Mouse (Mus musculus) A20 (cell line): ENCODE data around the gene Mmab.

Experiments
- DNase-seq: peaks from one replicate; pipeline ENCODE4 v3.0.0-alpha.2; 2011; ENCODE audit warnings: low read depth, low spot score

Mmab gene

DNA sequence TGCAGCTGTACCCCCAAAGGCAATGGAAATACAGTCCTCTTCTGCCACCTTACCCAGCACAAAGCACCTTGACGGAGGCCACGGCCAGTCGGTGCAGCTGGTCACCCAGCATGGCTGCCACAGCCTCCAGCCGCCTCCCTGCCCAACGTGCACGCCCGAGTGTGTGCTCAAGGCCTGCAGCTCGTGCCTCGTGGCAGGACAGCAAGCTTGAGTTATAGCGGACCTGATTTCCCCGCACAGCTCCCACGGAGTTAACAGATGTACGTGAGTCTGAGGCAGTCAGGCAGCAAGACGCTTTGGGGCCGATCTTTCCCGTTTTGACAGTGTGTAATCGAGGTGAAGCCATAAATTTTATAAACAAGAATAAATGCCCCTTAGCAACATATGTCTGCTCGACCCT lies 15.2 kb downstream of the Mmab start:
- no peak for DNase-seq

DNA sequence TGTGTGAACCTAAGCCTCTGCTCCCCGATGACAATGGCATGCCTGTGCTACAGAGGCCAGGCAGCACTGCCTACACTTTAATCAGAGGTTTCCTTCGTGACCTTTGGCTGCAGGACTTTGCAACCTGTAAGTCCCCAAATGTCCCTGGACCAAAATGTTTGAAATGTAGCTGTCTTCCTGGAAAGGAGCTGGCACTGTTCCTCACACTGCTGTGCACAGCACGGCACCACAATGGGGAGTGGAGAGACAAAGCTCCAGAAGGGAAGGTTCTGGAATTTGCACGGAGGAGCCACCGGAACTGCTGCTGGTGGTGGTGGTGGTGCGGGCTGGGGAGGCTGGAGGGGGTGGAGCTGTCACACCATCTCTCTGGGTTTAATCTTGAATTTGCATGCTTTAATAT lies 17.1 kb downstream of the Mmab start:
- no peak for DNase-seq

DNA sequence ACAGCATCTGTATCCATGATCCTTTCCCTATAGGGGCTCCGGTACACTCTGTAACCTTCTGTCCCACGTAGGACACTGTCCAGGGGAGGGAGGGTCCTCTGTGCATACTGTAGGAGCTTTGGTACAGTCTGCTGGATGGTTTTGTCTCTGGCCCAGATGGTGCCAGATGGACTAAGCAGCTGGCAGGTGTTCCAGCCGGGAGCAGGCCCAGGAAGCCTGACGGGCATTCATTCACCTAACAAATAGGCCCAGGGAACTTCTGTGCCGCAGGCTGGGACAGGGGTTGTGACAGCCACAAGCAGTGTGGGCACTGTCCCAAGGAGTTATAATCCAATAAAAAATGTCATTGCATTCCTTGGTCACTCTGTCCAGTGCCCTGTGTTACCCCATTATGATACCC lies 19.9 kb downstream of the Mmab start:
- DNase-seq: no peak

DNA sequence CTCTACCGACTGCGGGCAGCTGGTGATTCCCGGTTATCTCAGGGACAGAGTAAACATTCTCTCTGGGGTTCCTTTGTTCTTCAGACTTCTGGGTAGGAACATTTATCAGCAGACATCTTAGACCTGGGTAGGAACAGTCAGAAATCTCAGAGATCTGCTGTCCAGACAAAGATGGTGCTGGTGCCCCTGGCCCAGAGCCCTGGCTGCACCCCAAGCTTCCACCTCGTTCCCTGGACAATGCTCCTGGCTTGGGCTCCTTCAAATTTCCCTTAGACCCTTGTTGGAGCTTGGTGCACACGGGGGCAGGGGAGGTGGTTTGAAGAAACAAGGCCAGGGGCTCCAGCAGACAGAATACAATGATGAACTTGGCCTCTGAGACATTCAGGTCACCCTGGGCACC lies 21.3 kb downstream of the Mmab start:
- no peak for DNase-seq

DNA sequence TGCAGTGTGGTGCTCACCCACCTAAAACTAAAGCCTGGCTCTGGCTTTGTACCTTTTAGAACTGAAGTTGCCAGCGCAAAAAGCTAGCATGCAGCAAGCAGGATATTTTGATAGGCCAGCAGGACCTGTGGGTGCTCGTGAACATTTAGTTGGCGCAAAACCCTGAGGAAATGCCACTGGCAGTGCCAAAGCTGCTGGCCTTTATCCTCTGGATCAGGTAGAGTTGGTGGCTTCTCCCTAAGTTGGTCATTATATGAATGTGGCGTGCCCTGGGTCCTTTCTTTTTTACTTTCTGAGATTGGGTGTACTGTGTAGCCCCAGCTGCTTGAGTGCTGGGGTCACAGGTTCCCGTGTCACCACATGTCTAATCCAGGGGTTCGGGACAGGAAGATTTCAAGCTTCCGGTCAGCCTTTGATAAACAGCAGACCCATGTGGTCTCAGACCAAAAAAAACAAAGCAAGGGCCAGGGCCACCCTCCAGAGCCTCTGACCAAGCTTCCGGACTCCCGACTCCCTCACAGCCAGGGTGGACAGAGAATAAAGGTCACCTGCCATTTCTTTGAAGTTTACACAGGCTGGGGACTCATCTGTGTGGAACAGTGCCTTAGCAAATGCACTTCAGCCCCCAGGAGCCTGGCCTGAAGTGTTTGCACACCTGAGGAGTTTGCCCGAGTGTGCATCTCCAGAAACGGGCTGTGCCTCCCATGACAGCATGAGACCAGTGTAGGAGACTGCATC lies 22.1 kb downstream of the Mmab start:
- DNase-seq: no peak

DNA sequence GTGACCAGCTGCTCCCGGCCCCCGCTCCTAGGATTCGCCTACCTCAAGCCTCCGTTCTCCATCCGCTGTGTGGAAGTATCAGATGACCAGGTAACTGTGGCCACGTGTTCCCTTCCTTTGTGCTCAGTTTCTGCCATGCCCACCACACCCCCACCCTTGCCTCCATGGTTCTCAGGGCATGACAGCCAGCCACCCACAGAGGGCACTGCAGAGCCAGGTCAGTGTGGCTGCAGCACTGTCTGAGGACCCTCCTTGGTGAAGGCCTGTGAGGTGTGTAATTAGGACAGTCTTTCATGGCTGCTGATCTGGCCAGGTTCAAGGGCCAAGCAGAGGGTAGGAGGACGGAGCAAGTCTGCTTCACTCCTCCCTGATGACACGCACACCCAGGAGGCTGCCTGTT lies 25.3 kb downstream of the Mmab start:
- peak; percentile 23 for DNase-seq

DNA sequence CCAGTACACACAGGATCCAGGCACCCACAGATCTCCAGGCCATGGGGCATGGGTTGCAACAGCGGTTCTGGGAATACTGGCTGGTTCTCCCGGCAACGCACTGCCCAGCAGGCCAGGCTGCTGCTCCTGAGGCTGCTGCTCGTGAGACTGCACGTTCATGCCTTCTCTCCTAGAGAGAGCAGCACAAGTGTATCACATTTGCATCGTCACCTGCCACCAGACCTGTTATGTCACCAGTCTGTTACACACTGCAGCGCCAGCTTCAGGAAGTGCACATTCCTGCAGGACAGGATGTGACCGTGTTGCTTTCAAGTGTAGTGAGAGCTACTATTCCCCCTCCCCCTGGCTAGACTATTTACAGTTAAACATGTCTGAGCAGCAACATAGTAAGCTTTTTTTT lies 27.0 kb downstream of the Mmab start:
- no peak for DNase-seq

DNA sequence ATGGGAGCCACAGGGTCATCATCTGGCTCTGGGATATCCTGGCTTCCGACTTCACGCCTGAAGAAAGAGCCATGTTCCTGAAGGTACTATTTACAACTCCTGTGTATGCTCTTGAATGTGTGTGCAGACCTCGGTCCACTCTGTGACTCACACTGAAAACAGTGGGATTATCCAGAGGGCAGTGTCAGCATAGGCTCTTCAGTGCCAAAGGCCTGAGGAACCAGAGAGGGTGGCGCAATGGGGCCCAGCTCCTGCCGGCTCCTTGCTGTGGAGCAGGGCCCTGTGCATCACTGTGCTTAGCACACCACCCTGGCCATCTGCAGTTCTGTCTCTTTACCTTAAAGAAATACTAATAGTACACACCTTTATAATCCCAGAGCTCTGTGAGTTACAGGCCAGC lies 28.3 kb downstream of the Mmab start:
- DNase-seq: no peak

DNA sequence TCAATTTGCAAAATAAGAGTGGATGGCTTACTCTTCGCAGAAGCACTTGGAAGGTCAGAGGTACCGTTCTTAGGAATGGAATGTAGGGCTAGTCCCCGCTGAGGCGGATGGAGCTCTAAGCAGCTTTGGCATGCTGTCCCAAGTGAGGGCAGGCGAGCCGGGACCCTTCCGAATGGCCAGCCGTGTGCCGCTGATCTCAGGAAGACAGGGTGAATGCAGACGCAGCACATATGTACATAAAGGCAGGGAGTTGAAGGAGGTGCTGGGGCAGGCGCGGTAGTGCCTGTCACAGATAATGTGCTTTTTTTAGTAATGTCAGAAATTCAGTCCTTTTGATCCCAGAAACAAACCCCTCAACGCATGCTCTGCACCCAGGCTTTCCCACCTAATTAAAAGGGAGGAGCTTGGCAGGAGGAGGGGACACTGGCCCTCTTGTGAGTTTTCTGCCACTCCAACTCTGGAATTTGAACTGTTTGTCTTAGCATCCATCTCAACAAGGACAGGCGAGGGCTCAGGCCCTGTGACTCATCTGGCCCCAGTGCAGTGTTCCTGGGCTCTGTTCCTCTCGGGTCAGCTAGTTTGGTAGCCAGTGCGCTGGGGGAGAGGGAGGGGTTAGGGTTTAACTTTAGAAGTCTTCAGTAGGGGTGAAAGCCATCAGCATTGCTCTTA lies 30.7 kb downstream of the Mmab start:
- no peak for DNase-seq

DNA sequence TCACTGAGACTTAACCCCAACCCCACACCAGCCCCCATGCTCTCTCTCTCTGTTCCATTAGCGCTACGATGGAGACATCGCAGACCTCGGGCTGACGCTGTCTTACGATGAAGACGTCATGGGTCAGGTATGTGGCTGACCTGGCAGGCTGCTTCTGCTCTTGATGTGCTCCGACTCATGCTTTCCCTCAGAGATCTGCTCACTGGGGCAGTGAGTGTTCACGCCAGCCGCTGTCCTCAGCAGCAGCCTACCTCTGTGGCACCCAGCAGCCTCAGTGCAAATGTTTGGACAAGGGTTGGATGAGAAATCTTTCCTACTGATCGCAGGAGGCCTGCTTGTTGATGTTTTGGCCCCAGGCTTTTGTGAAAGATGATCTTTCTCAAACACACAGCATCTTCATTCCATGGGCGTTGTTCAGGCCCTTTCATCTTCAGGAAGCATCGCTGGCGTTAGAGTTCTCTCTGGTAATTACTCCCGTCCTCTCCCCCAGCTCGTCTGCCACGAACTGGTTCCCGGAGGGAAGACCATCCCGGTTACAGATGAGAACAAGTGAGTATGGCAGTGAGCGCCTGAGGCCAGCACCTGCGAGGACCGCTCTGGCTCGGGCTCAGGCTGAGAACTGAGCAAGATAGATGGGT lies 31.4 kb downstream of the Mmab start:
- no peak for DNase-seq

DNA sequence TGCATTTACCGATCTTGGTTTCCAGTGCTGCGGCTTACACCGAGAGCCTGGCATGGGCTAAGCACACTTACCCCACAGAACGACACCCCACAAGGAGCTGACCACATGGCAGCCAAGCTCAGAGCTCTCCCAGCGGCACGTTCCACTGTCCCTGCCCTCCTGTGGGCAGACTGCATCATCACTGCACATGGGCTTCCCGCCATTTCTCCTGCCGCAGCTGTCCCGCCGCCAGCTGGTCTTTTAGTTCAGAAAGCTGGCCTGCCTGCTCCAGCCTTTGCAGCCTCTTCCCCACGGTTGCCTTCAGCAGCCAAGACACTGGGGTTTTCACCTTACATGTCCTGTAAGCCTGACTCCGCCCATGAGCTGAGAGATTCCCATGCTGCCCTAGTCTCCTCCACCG lies 33.4 kb downstream of the Mmab start:
- no peak for DNase-seq

DNA sequence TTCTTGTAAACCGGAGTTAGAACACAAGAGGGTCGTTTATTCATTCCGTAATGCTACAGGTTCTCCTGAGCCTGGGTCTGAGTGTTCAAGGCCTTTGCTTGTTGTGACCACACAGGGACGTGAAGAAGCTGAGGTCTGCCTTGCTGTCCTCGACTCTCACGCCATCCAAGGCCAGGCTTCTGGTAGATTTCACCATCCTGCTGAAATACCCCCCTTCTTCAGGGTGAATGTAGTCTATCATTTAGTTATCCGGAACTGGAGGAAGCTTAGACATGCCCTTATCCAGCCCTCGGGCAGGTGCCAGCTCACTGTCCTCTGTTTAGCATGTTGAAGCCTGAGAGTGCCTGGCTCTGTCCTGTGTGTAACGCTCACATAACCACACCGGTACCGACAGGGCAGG lies 35.0 kb downstream of the Mmab start:
- DNase-seq: no peak

DNA sequence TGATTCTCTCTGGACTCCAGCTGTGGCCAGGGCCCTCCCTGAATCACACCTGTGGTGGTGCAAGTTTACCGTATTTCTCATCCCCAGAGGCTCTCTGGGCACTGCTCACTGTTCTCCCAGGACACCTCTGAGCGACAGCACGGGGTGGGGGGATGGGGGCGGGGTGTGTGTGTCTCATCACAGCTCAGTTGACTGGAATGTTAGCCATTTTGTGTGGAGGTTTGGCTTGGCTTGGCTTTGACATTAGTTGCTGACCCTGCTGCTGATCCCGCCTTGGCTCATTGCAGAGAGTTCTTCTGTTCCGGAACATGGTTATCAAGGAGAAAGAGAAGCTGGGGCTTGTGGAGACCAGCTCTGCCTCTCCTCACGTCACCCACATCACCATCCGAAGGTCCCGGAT lies 36.0 kb downstream of the Mmab start:
- no peak for DNase-seq

DNA sequence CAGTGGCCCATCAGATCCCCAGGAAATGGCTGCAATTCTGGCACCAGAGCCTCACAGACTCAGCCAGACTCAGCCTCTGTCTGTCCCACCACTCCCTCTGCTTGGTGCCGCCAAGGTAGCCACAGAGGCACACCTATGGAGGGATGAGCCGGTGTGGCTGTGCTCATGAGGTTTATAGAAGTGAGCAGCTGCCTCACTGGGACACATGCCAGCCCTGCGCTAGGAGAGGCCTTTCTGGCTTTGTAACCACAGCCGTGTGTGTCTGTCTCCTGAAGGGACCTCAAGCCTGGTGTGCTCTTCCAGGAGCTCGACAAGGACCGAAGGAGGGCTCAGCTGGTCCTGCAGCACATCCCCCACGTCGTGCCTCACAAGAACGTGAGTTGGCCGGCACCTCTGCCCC lies 36.6 kb downstream of the Mmab start:
- DNase-seq: no peak

DNA sequence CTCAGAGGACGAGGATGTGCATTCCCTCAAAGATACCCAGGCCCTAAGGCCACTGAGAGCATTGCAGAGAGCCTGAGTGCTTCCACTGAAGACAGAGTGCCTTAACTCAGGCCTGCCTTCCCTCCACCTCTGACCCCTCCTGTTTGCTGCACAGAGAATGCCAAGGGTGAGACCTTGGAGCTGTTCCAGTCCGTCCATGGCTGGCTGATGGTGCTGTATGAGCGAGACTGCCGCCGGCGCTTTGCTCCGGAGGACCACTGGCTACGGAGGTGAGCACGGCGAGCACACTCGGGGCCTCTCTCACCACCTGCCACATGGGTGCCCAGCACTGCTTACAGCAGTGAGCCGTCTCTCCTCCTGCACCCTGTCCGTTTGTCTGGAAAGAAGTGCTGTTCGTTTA lies 37.3 kb downstream of the Mmab start:
- DNase-seq: no peak

DNA sequence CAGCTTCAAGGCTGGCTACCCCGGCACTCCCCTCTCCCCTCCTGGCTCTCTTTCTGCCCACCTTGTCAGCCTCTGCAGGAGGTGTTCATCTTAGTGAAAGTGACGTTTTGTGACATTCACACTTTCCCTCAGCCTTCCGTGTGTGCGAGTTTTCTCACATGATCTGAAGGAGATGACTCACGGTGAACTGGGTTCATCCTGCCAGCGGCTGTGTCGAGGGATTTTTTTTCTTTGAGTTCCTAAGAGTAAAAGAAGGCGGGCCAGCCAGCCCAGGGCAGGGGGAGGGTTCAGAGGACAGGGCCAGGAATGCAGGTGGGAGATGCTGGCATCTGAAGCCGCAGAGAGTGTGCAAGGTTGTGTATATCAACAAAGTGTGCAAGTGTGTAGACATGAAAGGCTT lies 50.7 kb downstream of the Mmab start:
- no peak for DNase-seq

DNA sequence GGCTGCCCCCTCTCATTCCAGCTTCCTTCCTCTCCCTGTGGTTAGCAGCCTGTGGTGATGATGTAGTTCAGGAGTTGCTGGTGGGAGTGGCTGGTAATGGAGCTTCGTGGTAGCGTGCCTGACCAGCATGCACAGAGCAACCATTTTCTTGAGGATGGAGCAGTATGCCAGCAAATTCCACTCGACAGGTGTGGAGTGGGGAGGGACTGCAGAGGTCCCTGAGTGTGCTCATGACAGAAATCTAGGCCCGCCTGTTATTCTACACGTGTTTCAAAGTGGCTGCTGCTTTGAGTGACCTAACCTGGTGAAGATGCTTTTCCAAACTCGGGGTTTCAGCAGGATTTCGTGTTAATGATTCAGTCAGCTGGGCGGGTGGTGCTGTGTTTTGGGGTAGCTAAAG lies 59.4 kb downstream of the Mmab start:
- no peak for DNase-seq

DNA sequence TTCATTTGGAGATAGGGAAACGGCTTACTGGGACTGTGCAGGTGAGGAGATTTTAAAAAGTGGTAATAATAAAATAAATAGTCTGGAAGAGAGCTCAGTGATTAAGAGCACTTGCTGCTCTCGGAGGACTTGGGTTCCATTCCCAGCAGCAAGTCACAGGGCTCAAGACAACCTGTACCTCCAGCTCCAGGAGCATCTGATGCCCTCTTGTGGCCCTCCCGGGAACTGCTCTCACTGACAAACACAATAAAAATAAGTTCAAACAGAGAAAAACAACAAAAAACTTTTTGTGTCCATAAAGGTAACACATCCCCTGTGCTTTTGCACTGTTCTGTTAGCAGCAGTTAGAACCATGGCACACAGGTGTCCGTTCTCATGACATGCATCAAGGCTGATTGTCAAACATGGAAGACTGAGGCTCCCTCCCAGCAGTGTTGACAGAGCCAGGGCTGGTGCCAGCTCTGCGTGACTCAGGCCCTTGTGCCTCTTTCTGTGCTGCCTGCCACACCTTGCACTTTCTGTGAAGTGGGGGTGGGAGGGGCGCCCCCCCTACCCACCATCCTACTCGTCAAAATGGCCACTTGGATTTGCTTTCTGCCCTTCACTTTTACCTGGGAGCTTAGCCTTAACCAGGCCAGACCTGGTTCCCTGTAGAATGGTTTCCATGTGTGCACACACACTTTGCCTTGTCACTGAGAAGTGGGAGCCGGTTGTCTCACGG lies 60.5 kb downstream of the Mmab start:
- DNase-seq: peak; percentile 62
